Comparison of ENCODE assay signal across 24 mouse cellular contexts in the genomic region with DNA sequence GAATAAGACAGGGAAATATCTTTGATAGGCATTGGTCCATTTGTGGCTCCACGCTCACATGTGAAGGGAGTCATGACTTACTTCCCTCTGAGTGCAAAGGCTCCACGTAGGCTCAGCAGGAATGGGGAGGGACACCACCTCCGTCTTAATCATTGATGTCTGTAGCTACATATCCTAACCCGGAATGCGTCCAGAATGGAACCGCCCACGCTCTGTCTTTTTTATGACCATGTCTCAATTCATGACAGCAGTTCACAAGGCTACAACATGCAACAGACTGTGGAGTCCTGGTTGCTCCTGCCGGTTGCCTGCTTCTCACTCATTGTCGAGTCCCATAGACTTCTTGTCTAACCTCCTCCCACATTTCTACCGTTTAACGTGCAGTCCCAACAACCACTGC.
DNase-seq lines count a peak whose midpoint lies in the region; ATAC-seq and TF ChIP-seq lines count a peak whose summit lies in the region.
"Had no signal": no experiment of that assay in that cellular context is flagged by ENCODE, and none has a peak within 500 bp of the region (broad histone marks: within the 10 kb centered on the region; RNA-seq: fewer than 3 reads in every experiment).

No protein-coding gene starts in this region.

- H3K27ac ChIP-seq in heart, embryonic 10.5 days: no peak overlapping the region
- H3K27ac ChIP-seq in embryonic facial prominence, embryonic 15.5 days (replicated peaks): peak overlapping the region; percentile 40; the same call in 1 of the 2 replicates
- peak overlapping the region; percentile 79 for H3K27ac ChIP-seq in limb, embryonic 12.5 days
- H3K27ac ChIP-seq in midbrain, postnatal 0 days (ENCODE audit: low read depth, low read length): no peak overlapping the region
- H3K27ac ChIP-seq: forebrain, embryonic 15.5 days; heart, embryonic 15.5 days; hindbrain, embryonic 13.5 days; liver, embryonic 15.5 days; midbrain, embryonic 12.5 days; stomach, embryonic 15.5 days had no signal

- intact Hi-C loops in heart, postnatal 25 days (cut with DNase I): no loop called here

- whole genome bisulfite sequencing in heart, embryonic 10.5 days: 88% methylated on average over 11 of the region's 11 CpGs
- WGBS in embryonic facial prominence, embryonic 15.5 days: 74% methylated on average over 11 of the region's 11 CpGs
- 82% methylated on average over 11 of the region's 11 CpGs for WGBS in limb, embryonic 12.5 days
- 78% methylated on average over 11 of the region's 11 CpGs for WGBS in midbrain, postnatal 0 days

- H3K4me1 ChIP-seq in heart, embryonic 10.5 days: peaks cover 26% of the 10 kb centered on the region
- peaks cover 30% of the 10 kb centered on the region for H3K4me1 ChIP-seq in embryonic facial prominence, embryonic 15.5 days
- H3K4me1 ChIP-seq in limb, embryonic 12.5 days (replicated peaks): peaks cover 50% of the 10 kb centered on the region
- 0 out of 2 replicates have a peak, but pooled peaks cover 2% of the 10 kb centered on the region for H3K4me1 ChIP-seq in midbrain, postnatal 0 days (ENCODE audit: insufficient read depth, low read length)
- H3K4me1 ChIP-seq: liver, embryonic 15.5 days; megakaryocyte, embryonic 14.5 days; stomach, embryonic 15.5 days had no signal

- ATAC-seq in embryonic facial prominence, embryonic 15.5 days (ENCODE audit: insufficient number of reproducible peaks, low FRiP score, low TSS enrichment, low read depth): no peak
- no peak for ATAC-seq in limb, embryonic 12.5 days (ENCODE audit: insufficient number of reproducible peaks, insufficient read depth, low FRiP score, low TSS enrichment, low read depth)
- no peak for ATAC-seq in midbrain, postnatal 0 days (ENCODE audit: low FRiP score)
- ATAC-seq: CD4-positive, CD25-positive, alpha-beta regulatory T cell, adult 4 months; forebrain, embryonic 15.5 days; intestine, embryonic 16.5 days had no signal

- peak; percentile 51 for DNase-seq in heart, embryonic 10.5 days (ENCODE audit: low spot score)
- DNase-seq in heart, postnatal 25 days (ENCODE audit: low spot score): no peak
- no peak for DNase-seq in ovary, postnatal 10 days (ENCODE audit: low spot score)
- DNase-seq in midbrain, postnatal 0 days (ENCODE audit: low spot score): no peak
- DNase-seq in lung, postnatal 25 days (ENCODE audit: low spot score): no peak
- DNase-seq: adrenal gland, postnatal 36 days; cerebellum, adult 18-20 months; cerebellum, postnatal 25 days; heart, postnatal 4 days; kidney, postnatal 25 days; lung, embryonic 14.5 days; lung, postnatal 4 days; right cerebral cortex, postnatal 25 days had no signal

- H3K36me3 ChIP-seq in heart, embryonic 10.5 days: no peaks in the 10 kb centered on the region
- no peaks in the 10 kb centered on the region for H3K36me3 ChIP-seq in embryonic facial prominence, embryonic 15.5 days
- H3K36me3 ChIP-seq in limb, embryonic 12.5 days: no peaks in the 10 kb centered on the region
- no peaks in the 10 kb centered on the region for H3K36me3 ChIP-seq in midbrain, postnatal 0 days (ENCODE audit: insufficient read depth, low read length)
- H3K36me3 ChIP-seq: forebrain, embryonic 15.5 days; heart, embryonic 15.5 days; hindbrain, embryonic 13.5 days; liver, embryonic 15.5 days; midbrain, embryonic 12.5 days; stomach, embryonic 15.5 days had no signal

- H3K9ac ChIP-seq in embryonic facial prominence, embryonic 15.5 days: no peak overlapping the region
- H3K9ac ChIP-seq in limb, embryonic 12.5 days (replicated peaks): no peak overlapping the region
- no peak overlapping the region for H3K9ac ChIP-seq in midbrain, postnatal 0 days (replicated peaks; ENCODE audit: low read length, poor library complexity, severe bottlenecking)
- H3K9ac ChIP-seq: forebrain, embryonic 15.5 days; heart, embryonic 15.5 days; hindbrain, embryonic 13.5 days; liver, embryonic 15.5 days; lung, embryonic 14.5 days; midbrain, embryonic 12.5 days; stomach, embryonic 15.5 days had no signal

- H3K4me2 ChIP-seq in embryonic facial prominence, embryonic 15.5 days (replicated peaks): no peak overlapping the region
- no peak overlapping the region for H3K4me2 ChIP-seq in limb, embryonic 12.5 days
- no peak overlapping the region for H3K4me2 ChIP-seq in midbrain, postnatal 0 days (ENCODE audit: low read depth, low read length, poor library complexity, severe bottlenecking)
- H3K4me2 ChIP-seq: forebrain, embryonic 15.5 days; heart, embryonic 15.5 days; hindbrain, embryonic 13.5 days; liver, embryonic 15.5 days; lung, embryonic 14.5 days; midbrain, embryonic 12.5 days; stomach, embryonic 15.5 days had no signal

- H3K9me3 ChIP-seq in heart, embryonic 10.5 days: no peaks in the 10 kb centered on the region
- no peaks in the 10 kb centered on the region for H3K9me3 ChIP-seq in embryonic facial prominence, embryonic 15.5 days (replicated peaks)
- H3K9me3 ChIP-seq in limb, embryonic 12.5 days: no peaks in the 10 kb centered on the region
- no peaks in the 10 kb centered on the region for H3K9me3 ChIP-seq in midbrain, postnatal 0 days (ENCODE audit: low read length)
- H3K9me3 ChIP-seq: forebrain, embryonic 15.5 days; heart, embryonic 15.5 days; hindbrain, embryonic 13.5 days; liver, embryonic 15.5 days; megakaryocyte, embryonic 14.5 days; midbrain, embryonic 12.5 days; stomach, embryonic 15.5 days had no signal

- no peak overlapping the region for H3K4me3 ChIP-seq in heart, embryonic 10.5 days
- no peak overlapping the region for H3K4me3 ChIP-seq in embryonic facial prominence, embryonic 15.5 days (replicated peaks)
- H3K4me3 ChIP-seq in limb, embryonic 12.5 days (replicated peaks): no peak overlapping the region
- H3K4me3 ChIP-seq in midbrain, postnatal 0 days (ENCODE audit: low read depth, low read length): no peak overlapping the region
- H3K4me3 ChIP-seq: forebrain, embryonic 15.5 days; heart, embryonic 15.5 days; hindbrain, embryonic 13.5 days; liver, embryonic 15.5 days; megakaryocyte, embryonic 14.5 days; midbrain, embryonic 12.5 days; stomach, embryonic 15.5 days had no signal

- TF ChIP-seq CTCF in midbrain, postnatal 0 days (IDR thresholded peaks at IDR 0.05): no peak

- no peaks in the 10 kb centered on the region for H3K27me3 ChIP-seq in heart, embryonic 10.5 days (ENCODE audit: insufficient read depth, poor library complexity, severe bottlenecking)
- no peaks in the 10 kb centered on the region for H3K27me3 ChIP-seq in embryonic facial prominence, embryonic 15.5 days
- no peaks in the 10 kb centered on the region for H3K27me3 ChIP-seq in limb, embryonic 12.5 days
- H3K27me3 ChIP-seq in midbrain, postnatal 0 days (ENCODE audit: insufficient read depth, low read length): no peaks in the 10 kb centered on the region; the same call in 1 of the 2 replicates
- H3K27me3 ChIP-seq: forebrain, embryonic 15.5 days; heart, embryonic 15.5 days; hindbrain, embryonic 13.5 days; liver, embryonic 15.5 days; stomach, embryonic 15.5 days had no signal

Comparison
In these comparisons a context has a peak if more than half of its experiments do, and no peak if none do; other contexts are left out.
1. H3K27ac ChIP-seq: peak in embryonic facial prominence, embryonic 15.5 days (single experiment) and limb, embryonic 12.5 days (single experiment); none in heart, embryonic 10.5 days (single experiment) and midbrain, postnatal 0 days (single experiment).